Mouse (Mus musculus) spleen, adult 18-20 months (tissue): ENCODE results near the gene Dpyd.

Experiments used
- DNase-seq, 2 experiments: peaks; one replicate each; pipeline ENCODE4 v3.0.0; 2022; ENCODE audit warnings: mixed read lengths in 2 of 2

The Dpyd gene

DNA sequence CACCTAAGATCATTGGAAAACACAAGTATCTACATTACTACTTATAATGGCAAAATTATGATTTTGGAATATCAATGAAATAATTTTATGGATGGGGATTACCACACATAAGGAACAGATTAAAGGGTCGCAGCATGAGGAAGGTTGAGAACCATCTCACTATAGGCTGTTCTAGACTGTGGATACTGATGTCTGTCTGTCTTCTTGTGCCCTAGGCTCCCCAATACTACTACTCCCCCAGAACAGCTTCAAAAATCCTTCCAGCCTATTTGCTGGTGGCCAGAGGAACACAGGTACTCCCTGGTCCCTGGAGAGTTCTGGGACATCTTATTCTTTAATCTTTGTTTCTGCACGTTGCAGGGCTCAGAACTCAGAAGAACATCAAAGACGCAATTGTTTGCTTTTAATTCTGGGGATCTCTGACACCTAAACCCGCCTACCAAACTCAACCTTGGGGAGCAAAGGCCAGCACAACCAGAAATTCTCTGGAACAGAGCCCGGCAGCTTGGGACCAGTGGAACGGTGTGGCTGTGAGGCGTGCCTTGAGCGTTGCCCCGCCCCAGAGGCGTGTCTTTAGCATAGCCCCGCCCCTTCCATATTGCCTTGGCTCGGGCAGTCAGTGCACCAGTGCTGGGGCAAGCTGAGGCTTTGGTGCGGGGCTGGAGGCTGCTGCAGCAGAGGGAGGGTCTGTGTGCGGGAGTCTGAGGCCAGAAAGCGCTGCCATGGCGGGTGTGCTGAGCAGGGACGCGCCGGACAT lies at the start of gene Dpyd:
Gene Dpyd (plus strand): TSS at position 576 of the 757 bp plus-strand sequence.
- peak; percentile 4 for DNase-seq

DNA sequence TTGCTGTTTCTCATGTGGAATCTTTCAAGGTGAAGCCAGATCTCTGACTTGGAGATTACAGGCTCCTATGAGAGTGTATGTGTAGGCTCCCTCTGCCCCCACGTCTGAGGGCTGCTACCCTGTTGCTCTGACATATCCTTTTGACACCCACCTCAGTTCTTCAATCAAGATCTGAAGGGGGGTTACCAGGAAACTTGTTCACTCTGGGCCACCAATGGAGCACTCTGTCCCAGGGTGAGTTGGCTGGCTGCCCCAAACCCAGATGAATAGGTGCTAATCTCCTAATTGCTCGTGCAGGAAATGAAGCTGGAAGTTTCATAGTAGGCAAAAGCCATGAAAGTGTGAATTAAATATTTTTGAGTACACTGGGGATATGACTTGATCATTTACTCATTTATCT lies 24.3 kb upstream of the Dpyd start:
- DNase-seq: no peak

DNA sequence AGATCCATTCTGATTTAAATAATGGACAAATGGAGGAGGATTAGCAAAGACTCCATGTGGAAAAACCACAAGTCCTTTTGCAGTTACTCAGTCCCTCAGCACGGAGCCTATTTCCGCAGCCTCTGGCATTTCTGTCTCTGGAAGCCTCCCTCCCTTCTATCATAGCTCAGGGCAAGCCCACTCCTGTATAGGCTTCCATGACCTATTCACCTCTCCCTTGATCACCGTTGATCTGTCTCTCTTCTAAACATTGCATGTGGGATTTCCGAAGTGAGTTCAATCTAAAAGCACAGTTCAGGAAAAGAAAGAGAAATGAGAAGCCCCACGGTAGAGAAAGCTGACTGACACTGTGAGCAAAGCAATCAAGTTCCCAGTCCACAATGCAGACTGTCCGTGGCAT lies 20.2 kb upstream of the Dpyd start:
- no peak for DNase-seq

DNA sequence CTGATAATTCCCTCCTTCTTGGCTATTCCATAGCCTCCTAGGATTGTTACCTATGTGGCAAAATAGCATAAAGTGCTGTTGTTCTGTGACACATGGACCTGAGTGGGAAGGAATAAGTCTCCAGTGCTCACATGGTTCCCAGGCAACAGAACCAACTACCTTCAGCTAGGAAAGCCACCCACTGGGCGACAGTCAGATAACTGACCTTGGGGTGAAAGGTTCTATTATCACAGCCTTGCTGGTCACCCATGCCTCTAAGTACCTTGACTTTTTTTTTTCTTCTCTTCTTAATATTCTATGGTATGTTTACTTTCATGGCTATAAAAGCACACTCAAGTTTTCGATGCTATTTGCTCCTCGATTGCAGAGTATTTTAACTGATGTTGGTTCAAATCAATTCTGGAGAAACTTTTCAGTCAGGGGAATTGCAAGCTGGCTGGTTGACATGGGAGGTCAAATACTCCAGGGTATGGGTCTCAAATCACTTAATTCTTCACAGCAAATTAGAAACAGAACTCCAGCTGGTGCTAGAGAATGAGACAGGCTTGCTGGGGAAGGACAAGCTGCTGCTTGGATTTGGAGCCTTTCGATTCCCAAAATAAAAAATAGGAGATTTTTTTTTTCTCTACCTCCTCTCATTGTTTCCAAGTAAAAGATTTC lies 14.2 kb upstream of the Dpyd start:
- no peak for DNase-seq

DNA sequence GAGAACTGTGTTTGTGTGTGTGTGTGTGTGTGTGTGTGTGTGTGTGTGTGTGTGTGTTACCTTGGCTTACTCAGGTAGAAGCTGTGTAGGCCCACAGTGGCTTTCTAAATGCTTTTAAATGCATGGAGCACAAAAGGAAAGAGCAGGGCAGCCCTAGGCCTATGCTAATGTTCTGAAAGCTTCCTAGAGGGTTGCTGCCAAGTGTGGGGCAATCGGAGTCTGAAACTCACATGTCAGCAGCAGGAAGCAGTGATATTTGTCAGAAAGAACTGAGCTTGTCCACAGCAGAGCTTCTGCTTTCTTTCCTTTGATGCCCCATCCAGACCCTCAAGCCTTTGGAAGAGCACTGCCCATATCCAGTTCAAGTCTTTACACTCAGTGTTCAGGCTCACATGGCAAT lies 4.3 kb upstream of the Dpyd start:
- no peak for DNase-seq

DNA sequence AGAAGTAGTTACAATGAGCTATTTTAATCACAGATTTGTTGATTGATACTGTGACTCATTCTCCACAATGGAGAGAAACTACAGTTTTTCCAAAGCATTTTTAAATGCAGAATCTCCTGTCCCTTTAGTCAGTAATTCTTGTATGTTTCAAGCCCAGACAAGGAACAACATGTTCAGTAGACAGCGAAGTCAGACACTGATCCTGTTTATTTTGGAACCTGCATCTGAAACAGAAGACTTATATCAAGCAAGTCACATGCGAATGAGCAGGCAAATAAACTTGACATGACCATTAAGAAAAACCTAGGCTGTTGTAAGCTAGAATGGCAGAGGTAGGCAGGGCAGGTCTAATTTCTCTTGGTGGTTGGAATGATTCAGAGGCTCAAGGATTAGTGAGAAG lies 2.0 kb upstream of the Dpyd start:
- no peak for DNase-seq

DNA sequence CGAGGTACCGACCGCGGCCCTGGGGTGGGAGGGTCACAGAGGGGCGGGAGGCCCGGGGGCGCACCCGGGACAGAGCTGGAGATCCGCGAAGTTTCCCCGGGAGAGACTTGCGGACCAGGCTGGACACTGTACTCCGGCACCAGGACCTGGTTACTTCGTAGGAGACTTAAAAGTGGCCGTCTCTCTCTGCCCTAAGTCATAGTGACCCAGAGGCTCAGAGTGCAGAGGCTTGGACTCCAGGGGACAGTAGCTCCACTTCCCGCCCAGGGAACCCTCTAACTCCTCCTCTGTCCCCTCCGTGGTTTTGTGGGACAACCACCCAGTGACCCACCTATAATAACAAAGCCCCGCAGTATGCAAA lies 362 bp downstream of the Dpyd start:
- DNase-seq: no peak

DNA sequence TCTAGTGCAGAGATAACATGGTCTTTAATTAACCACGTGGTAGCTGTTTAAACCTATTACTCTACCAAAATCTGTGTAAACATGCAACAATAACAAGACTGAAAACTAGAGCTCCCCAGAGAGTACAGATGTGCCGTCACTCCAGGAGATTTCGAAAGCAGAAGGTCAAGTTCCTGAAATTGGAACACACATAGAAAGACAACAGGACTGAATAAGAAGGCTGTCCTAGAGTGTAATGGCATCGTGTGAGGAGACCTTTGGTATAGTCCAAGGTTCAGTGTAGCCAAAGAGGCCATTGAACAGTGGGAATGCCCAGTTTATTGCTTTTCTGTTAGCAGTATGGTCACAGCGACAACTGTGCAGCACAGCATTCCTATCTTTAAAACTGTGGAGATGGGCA lies 4.8 kb downstream of the Dpyd start:
- no peak for DNase-seq

DNA sequence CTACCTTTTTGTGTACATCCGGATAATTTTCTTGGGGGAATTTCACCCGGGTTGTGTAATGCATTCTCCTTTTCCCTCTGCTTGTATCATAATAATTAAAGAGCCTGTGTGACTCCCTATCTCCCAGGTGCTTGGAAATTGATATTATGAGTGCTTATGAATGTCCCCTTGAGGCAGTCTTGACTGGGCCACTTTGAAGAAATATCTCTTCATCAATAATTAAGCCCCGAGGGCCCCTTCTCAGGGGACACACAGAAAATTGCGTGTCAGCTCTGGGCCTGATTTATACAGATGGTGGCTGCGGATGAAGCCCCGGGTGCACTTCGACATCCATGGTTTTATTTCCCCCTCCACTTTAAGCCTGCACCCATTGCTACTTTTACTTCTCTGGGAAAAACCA lies 8.3 kb downstream of the Dpyd start:
- no peak for DNase-seq

DNA sequence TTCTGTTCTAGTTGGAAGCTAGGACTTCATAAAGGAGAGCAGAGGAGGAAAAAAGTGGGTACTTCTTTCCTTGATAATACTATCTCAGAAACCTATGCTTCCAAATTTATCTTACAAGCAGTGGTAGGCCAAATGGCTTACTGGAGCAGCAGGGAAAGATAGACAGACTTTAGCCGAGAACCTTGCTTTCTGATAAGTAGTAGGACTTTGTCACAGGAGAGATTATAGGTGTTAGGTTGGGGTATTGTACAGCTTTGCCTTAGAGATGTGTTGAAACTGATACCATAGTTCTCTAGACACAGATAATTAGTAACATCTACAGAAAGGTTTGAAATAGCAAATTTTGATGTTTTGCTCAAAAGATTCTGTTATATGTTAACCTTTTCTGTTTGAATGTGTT lies 28.6 kb downstream of the Dpyd start:
- DNase-seq: no peak

DNA sequence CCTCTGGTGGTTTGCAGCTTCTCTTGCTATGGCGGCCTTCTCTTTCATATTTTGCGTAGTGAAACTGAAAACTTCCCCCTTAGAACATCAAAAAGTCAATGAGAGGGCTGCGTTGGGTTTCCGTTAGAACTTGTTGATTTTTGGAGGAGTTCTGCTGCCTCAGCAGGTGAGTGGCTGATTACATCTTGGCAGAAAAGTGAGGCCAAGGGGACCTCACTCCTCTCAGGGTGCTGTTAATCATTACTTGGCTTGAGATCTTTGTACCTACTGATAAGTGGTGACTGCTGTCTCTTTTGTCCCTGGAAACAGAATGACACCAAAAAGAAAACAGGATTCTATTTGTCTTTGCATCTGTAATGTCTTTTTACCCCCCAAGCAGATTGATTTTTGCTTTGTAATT lies 32.9 kb downstream of the Dpyd start:
- DNase-seq: no peak

DNA sequence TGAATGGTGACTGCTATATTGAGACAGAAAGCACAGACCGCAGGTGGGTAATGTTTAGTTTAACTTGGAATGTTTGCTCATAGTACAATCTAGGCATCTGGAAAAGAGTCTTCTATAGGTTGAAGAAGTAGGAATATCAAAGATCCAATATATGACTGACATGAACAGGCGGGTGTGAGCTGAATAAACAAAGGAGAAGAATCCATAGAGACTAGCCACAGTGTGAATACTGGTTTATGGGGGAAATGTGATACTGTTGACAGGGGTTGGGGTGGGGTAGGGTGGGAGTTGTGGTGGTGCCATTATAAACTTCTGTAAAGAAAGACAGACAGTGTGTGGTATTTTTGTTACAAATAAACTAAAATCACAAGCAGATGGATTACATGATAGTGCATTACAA lies 33.8 kb downstream of the Dpyd start:
- DNase-seq: no peak

DNA sequence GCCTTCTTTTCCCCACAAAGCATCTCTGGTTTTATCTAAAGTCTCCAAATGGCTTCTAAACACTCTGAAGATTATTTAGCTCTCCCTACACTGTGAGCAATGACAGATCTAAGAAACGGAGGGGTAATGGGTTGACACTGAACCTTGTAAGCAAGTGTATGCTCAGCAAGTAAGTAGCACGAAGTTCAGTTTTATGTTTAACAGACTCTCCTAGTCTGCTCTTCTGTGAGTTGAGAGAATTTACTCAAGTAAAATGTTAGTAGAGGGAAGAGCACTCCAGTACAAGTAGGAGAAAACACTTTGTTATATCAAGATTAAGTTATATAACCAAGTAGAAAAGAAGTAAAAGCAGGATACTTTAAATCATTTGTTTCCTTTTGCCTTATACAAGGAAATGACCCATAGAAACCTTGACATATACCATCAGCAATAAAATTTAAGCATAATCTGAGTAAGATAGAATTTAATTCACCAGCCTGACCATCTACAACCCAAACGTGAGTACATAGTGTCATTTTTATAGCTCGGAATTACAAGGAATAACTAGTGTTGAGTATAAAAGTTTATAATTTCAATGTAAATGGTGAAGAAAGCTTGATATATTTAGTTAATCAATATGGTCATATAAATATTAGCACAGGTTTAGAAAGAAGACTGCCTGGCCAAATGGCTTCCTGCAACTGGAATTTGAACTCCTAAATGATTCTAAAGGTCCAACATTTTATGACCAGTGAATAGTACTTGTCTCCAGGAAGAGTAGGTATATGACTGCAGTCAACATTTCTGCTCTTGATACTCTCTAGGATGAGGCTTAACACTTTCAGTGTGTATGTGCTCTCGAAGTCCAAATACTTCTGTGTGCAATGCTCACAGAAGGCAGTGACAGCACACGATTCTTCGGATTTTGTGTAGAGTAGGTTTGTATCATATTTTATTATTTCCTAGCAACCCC lies 40.0 kb downstream of the Dpyd start:
- no peak for DNase-seq

DNA sequence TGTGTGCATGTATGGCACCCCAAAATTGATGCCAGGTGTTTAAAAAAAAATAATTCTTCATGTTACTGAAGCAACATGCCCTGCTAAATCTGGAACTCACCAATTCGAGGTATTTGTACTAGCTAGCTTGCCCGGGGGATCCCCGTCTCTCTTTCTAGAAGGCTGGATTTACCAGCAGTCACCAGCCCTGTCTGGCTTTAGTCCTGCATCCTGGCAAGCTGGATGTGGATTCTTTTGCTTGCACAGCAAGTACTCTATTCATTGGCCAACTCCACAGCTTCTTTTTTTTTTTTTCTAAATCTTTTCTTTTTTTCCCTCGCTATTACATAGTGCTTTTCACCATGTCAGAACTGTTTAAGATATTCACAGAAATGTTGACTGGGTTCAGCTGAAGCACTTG lies 46.8 kb downstream of the Dpyd start:
- no peak for DNase-seq

DNA sequence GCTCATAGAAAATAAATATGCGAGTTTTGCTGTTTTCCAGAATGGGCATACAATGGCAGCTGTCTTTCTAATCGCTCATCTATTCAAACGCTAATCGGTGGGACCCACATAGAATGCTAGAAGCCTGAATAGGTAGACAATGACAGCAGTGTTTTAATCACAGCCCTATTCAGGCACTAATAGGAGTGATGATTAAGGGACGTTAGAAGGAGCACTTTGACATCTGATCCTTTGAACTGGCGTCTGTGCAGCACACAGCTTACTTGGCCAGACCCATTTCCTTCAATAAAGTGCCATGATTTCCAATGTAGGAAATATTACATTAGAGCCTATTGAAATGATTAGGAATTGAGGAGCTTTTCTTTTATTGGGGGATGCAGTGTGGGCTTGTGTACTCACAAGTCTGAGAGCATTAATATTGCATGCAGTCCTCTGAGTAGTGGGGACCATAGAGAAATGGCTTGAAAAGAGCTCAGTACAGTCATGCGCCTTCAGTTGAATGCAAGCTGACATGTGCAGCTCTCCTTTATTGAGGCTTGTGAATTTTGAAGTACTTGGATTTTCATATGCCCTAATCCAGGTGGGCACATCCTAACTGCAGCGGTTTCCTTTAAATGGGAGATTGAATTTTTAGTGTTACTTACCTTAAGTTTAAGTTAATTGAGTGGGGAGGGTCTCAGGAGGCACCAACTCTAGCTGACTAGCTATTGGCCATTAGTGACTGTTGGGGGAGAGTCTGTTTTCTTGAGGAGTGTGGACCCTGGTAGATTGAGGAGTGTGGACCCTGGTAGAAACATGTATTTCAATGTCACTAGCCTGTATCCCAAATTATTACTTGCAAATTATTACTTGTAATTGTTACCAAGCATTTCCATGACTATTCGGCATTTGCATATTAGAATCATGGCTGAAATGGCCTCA lies 64.8 kb downstream of the Dpyd start:
- no peak for DNase-seq

DNA sequence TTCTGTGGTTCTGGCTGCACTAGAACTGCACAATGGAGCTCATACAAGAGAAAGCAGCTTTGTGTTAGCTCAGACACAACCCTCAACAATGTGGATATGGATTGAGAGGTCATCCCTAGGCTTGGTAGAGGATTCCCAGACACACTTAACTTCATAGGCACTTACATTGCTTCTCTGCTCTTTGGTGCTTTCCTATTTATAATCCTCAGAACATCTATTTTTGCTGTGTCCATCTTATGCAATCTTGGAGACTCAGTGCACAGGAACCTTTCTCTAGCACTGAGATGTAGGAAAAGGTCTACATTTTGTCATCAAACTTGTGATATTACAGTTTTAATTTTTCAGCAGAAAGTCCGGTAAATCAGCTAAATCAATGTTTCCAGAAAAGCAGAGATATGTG lies 67.8 kb downstream of the Dpyd start:
- DNase-seq: no peak

DNA sequence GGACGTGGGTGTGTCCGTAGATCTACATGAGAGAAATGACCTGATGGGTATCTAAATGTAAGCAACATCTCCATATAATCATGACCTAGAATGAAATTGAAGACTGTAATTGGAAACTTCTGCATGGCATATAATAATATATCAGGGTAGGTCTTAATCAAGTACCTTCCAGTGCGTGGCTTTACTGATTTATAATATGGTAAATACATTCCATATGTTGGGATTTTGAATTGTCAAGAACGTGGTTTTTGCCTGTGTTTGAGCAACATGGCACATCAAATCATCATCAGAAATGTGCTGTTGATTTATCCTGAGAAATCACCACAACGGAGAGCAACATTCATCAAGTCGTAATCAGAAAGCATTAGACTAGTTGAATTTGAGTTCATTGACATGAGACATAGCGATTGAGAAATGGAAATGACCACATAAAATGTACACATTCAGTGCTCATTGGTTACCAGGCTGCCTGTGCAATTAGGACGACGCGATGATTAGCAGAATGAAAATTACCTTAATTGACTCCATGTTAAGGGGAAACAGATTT lies 84.2 kb downstream of the Dpyd start:
- no peak for DNase-seq

DNA sequence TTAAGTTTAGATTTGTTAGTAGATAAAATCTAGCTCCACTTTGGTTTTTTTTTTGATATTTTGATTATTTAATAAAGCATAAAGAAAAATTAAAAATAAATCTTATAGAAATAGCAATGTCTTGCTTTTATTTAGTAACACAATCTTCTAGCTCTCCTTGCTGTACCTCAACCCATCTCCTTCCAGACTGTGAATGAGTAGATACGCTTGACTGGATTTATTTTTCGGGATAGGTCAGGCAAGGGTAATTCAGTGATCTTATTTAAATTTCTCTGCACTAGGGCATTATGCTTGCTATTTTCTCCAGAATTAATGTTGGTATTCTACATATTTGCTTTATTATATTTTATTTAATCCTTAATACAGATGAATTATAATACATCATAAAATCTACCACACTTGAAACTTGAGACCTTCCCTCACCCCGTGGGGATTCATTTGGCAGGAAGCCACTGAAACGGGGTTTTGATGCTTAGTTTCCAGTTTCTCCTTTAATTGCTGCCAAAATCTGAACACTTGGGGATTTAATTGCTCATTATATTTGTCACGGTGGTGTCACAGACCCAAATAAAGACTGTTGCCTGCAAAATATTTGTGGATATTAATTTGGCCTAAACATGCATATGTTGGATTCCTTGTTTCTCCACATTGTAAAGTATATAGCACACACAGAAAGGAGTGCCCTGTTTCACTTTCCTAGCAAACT lies 102.2 kb downstream of the Dpyd start:
- DNase-seq: no peak

DNA sequence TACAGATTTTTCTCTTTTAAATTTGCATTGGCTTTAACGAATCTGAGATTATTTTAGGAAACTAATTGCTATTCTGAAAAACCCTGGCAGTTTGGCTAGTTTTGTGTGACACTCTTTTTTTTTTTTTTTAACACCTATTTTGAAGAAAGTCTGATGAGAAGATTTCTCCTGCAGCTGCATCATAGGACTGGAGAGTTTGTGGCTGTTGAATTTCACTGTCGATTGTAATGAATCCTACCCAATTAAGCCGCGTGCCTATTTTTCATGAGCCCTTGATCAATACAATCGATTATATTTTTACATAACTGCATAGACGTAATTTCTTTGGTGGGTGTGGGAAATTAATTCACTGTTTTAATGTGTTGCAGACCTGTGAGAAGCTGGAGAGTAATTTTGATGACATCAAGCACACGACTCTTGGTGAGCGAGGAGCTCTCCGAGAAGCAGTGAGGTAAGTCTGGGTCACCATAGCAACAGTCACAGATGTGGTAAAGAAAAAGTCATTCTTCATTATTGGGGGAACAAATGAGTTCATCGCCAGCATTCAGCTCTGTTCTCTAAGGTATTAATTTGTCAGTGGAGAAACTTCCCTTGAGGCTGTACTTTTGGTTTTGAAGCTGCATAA lies 112.3 kb downstream of the Dpyd start:
- DNase-seq: no peak

DNA sequence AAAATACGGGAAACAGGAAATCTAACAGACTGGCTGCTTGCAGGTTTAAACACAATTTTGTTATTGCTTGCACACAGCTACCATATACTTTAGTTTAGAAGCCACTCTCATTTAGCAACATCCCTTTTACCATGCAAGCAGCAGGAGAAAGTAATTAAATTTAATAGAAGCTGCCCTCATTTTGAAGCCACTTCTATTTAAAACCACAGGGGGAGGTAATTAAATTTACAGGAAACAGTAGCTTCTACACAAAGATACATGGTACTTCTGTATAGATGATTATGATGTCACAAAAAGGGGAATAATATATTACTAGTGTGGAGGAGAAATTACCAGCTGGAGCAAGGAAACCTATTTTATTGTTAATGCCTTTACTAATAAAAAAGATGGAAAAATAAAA lies 113.5 kb downstream of the Dpyd start:
- DNase-seq: no peak
